Mouse (Mus musculus) forebrain, embryonic 11.5 days (tissue): Measurements from ENCODE around the gene Slc16a9. TPM values are rescaled to one million over a fixed set of nuclear protein-coding genes. Genes with fewer than 3 reads are reported as not detected.
A peak's percentile ranks its signal among the peaks of the same experiment; 100 is the strongest.

Source experiments
- ATAC-seq: fragments of 200-750 bp; cut with Nextera tagmentation; replicated peaks from 2 replicates; pipeline ENCODE4 v1.8.0; 2017; ENCODE audit warnings: moderate TSS enrichment; ENCODE audit not compliant: low FRiP score
- DNase-seq: peaks from one replicate; pipeline ENCODE4 v3.0.0-alpha.2; 2017; ENCODE audit warnings: low spot score
- H3K27ac ChIP-seq: fragments of 300-500 bp; sonication (generic); 2 replicates; pipeline ENCODE4 v1.5.1; 2014; ENCODE audit warnings: low read depth, low read length
- H3K27me3 ChIP-seq: fragments of 300-500 bp; sonication (generic); 2 replicates; pipeline ENCODE4 v1.6.1; 2014; ENCODE audit warnings: mild to moderate bottlenecking, low read length, mixed read lengths; ENCODE audit not compliant: control insufficient read depth, insufficient read depth
- H3K36me3 ChIP-seq: fragments of 300-500 bp; sonication (generic); 2 replicates; pipeline ENCODE4 v1.6.1; 2014; ENCODE audit warnings: mild to moderate bottlenecking, low read length, moderate library complexity, mixed read lengths; ENCODE audit not compliant: control insufficient read depth, insufficient read depth
- H3K4me1 ChIP-seq: fragments of 300-500 bp; sonication (generic); replicated peaks from 2 replicates; pipeline ENCODE4 v1.6.1; 2014; ENCODE audit warnings: low read length, mixed read lengths; ENCODE audit not compliant: control insufficient read depth, insufficient read depth
- H3K4me2 ChIP-seq: fragments of 300-500 bp; sonication (generic); 2 replicates; pipeline ENCODE4 v1.6.1; 2014; ENCODE audit warnings: low read depth, mild to moderate bottlenecking, low read length, moderate library complexity, mixed read lengths; ENCODE audit not compliant: severe bottlenecking
- H3K4me3 ChIP-seq: fragments of 300-500 bp; sonication (generic); 2 replicates; pipeline ENCODE4 v1.5.1; 2014; ENCODE audit warnings: low read depth, low read length
- H3K9ac ChIP-seq: fragments of 300-500 bp; sonication (generic); 2 replicates; pipeline ENCODE4 v1.6.1; 2014; ENCODE audit warnings: low read length
- H3K9me3 ChIP-seq: fragments of 300-500 bp; sonication (generic); 2 replicates; pipeline ENCODE4 v1.6.1; 2016; ENCODE audit warnings: low read length, mixed read lengths; ENCODE audit not compliant: control insufficient read depth
- WGBS: fragments of 180-500 bp; shearing (Covaris S2); extraction: QIAGEN DNeasy Blood & Tissue Kit; methylation state at CpG from one replicate; pipeline ENCODE4 v1.1.7; 2014; 5-methylcytosine and 5-hydroxymethylcytosine counted together
- polyA plus RNA-seq: library from polyadenylated mRNA; unstranded; fragments of >200 nt; fragmentation: Nextera tagmentation; extraction: Ambion mirVana; gene quantifications from 2 replicates; pipeline ENCODE4 v1.2.1, GENCODE M21; 2014

Slc16a9 gene
- polyA plus RNA-seq, 1 experiment from 2014 or later = 0.29 TPM

DNA sequence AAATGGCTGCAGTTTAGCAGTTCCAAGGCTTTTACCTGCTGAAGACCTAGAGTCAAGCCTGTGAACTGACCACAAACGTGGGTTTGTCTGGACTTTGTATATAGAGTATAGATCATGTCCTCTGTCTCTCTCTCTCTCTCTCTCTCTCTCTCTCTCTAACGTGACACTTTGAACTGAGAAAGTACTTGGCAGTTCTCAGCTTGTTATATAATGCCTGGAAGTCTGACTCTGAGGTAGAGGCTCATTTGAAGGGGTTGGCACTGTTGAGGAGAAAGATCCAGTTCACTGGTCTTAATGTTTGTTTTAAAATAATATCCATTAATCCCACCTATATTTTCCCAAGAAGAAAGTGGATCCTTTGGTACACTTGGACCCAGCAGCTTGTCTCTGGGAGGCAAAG, 7.0 kb upstream of the Slc16a9 start:
- Histone ChIP-seq H3K9ac (no peak overlapping the region), H3K4me1 (no peaks in the 10 kb centered on the region), H3K27me3 (peaks cover 4% of the 10 kb centered on the region; the same call in 1 of the 2 replicates), H3K4me2 (no peak overlapping the region), H3K4me3 (no peak overlapping the region), H3K36me3 (no peaks in the 10 kb centered on the region), H3K27ac (no peak overlapping the region), H3K9me3 (no peaks in the 10 kb centered on the region)
- no peak for DNase-seq
- no peak for ATAC-seq
- WGBS = 68% methylated on average over 2 of the region's 2 CpGs

GRCm38 (mm10) chr10:70242751-70243444, 2.0 kb upstream of the Slc16a9 start:
- no peak overlapping the region for H3K4me2 ChIP-seq
- ATAC-seq (no peak), DNase-seq (no peak)
- H3K27ac ChIP-seq = no peak overlapping the region
- no peaks in the 10 kb centered on the region for H3K9me3 ChIP-seq
- H3K36me3 ChIP-seq = no peaks in the 10 kb centered on the region
- WGBS = 51% methylated on average over 8 of the region's 8 CpGs
- peaks cover 23% of the 10 kb centered on the region for H3K27me3 ChIP-seq
- 0 out of 2 replicates have a peak, but pooled peaks cover 2% of the 10 kb centered on the region for H3K4me1 ChIP-seq
- no peak overlapping the region for H3K9ac ChIP-seq
- no peak overlapping the region for H3K4me3 ChIP-seq

DNA sequence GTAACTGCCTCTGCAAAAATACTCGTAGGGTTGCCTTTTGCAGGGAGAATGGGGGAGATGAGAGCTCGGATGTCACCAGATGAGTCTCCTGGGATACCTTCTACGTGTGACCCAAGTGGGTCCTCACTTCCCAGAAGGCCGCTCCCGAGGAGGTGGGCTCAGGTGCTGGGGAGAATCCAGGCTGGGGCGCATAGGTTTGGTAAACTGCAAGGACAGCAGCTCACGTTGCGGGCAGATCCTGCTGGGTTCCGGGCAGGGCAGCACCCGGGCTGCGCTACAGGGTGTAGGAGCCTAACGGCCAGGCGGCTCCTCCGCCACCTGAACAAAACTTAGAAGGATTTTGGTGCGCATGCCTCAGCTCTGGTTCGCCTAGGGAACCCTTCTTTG, 652 bp downstream of the Slc16a9 start:
- Histone ChIP-seq H3K4me2 (peak overlapping the region; percentile 94), H3K27me3 (peaks cover 23% of the 10 kb centered on the region), H3K9me3 (no peaks in the 10 kb centered on the region), H3K4me3 (peak overlapping the region; percentile 61), H3K27ac (no peak overlapping the region), H3K4me1 (0 out of 2 replicates have a peak, but pooled peaks cover 2% of the 10 kb centered on the region), H3K9ac (peak overlapping the region; percentile 59), H3K36me3 (no peaks in the 10 kb centered on the region)
- peak; percentile 61 for DNase-seq
- peak; percentile 21; the same call in 1 of the 2 replicates for ATAC-seq
- 1% methylated on average over 16 of the region's 16 CpGs for WGBS

GRCm38 (mm10) chr10:70246076-70246475, 1.2 kb downstream of the Slc16a9 start:
- 29% methylated on average over 9 of the region's 9 CpGs for WGBS
- Histone ChIP-seq H3K27me3 (peaks cover 23% of the 10 kb centered on the region), H3K36me3 (no peaks in the 10 kb centered on the region), H3K9ac (no peak overlapping the region), H3K9me3 (no peaks in the 10 kb centered on the region), H3K4me2 (peak overlapping the region; percentile 94; the same call in 1 of the 2 replicates), H3K27ac (no peak overlapping the region), H3K4me1 (0 out of 2 replicates have a peak, but pooled peaks cover 2% of the 10 kb centered on the region), H3K4me3 (no peak overlapping the region)
- DNase-seq (no peak), ATAC-seq (no peak)

DNA sequence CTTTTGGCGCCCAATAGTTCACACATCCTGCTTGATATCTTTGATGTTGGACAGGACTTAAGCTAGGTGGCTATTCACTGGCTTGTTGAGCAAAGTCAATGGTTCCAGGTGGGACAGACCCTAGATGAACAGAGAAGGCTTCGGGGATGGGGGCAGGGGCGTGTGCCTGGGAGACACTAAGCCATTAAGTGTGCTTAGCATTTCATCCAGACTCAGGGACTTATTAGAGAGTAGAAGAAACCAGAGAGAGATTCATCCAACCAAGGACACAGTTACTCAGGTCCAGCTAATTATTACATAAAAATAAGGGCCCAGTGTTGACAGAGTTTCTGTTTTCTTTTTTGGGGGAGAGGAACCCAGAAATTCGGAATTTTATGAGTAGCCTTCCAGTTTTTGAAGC, 5.5 kb downstream of the Slc16a9 start:
- no peak overlapping the region for H3K4me2 ChIP-seq
- no peaks in the 10 kb centered on the region for H3K9me3 ChIP-seq
- 91% methylated on average over 4 of the region's 4 CpGs for WGBS
- no peaks in the 10 kb centered on the region for H3K36me3 ChIP-seq
- no peaks in the 10 kb centered on the region for H3K4me1 ChIP-seq
- H3K27me3 ChIP-seq = peaks cover 8% of the 10 kb centered on the region
- ATAC-seq = no peak
- no peak overlapping the region for H3K9ac ChIP-seq
- H3K27ac ChIP-seq = no peak overlapping the region
- no peak for DNase-seq
- H3K4me3 ChIP-seq = no peak overlapping the region

DNA sequence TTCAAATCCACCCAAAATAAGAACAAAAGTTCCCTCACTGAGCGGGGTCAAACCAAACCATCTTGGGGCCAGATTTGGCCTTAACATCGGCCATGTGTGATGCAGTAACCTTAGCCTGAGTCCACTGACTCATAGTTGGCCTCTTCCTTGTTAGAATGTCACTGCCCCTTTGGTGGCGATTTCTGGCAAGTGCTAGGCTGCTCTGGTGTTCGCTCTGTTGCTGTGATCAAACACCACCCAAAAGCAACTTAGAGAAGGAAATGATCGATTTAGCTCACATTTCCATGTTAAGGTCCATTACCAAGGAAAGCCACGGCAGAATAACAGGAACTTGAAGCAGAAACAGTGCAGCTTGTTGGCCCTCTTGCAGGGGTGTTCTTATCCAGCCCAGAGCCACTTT, 5.9 kb downstream of the Slc16a9 start:
- Histone ChIP-seq H3K4me2 (no peak overlapping the region), H3K36me3 (no peaks in the 10 kb centered on the region), H3K4me3 (no peak overlapping the region), H3K9ac (no peak overlapping the region), H3K4me1 (no peaks in the 10 kb centered on the region), H3K27me3 (peaks cover 6% of the 10 kb centered on the region), H3K27ac (no peak overlapping the region), H3K9me3 (no peaks in the 10 kb centered on the region)
- 86% methylated on average over 6 of the region's 6 CpGs for WGBS
- ATAC-seq (no peak), DNase-seq (no peak)

DNA sequence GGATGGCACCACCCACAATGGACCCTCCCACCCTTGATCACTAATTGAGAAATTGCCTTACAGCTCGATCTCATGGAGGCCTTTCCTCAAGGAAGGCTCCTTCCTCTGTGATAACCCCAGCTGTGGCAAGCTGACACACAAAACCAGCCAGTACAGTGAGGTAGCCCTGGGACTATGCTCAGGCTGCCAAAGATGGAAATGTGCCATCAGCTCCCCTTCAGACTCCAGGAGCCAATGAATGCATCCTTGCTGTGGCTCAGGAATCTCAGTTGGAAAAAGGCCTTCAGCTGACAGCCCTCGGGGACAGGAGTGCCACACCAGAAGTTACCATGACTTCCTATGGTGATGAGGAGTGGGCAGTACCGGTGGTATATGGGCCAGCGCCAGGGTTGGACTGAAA, 9.8 kb downstream of the Slc16a9 start:
- Histone ChIP-seq H3K4me1 (no peaks in the 10 kb centered on the region), H3K36me3 (no peaks in the 10 kb centered on the region), H3K9me3 (no peaks in the 10 kb centered on the region), H3K4me3 (no peak overlapping the region), H3K27ac (no peak overlapping the region), H3K4me2 (no peak overlapping the region), H3K9ac (no peak overlapping the region), H3K27me3 (no peaks in the 10 kb centered on the region)
- 82% methylated on average over 4 of the region's 4 CpGs for WGBS
- ATAC-seq (no peak), DNase-seq (no peak)

GRCm38 (mm10) chr10:70255601-70256210, 10.8 kb downstream of the Slc16a9 start:
- no peak overlapping the region for H3K27ac ChIP-seq
- no peak overlapping the region for H3K4me2 ChIP-seq
- DNase-seq (no peak), ATAC-seq (no peak)
- H3K9ac ChIP-seq = no peak overlapping the region
- 89% methylated on average over 15 of the region's 15 CpGs for WGBS
- H3K4me3 ChIP-seq = no peak overlapping the region
- no peaks in the 10 kb centered on the region for H3K36me3 ChIP-seq
- no peaks in the 10 kb centered on the region for H3K27me3 ChIP-seq
- H3K4me1 ChIP-seq = 0 out of 2 replicates have a peak, but pooled peaks cover 3% of the 10 kb centered on the region
- no peaks in the 10 kb centered on the region for H3K9me3 ChIP-seq

DNA sequence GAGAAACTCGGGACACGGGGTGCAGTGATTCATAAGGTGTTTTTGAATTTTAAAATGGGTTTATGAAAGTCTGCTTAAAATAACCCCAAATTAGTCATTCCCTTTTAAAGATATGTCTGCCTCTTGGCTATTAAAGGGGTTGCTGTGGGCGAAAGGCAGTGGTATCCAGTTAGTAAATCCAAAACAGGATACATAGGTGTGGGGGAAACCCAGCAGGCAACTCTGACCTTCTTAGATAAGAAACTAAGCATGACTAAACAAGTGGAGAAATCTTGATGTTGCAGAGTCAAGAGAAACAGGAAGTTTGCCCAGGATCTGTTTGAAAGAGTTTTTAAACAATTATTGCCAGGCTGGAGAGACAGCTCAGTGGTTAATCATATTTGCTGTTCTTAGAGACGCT, 12.1 kb downstream of the Slc16a9 start:
- Histone ChIP-seq H3K9me3 (no peaks in the 10 kb centered on the region), H3K27me3 (no peaks in the 10 kb centered on the region), H3K4me2 (no peak overlapping the region), H3K4me1 (0 out of 2 replicates have a peak, but pooled peaks cover 3% of the 10 kb centered on the region), H3K36me3 (no peaks in the 10 kb centered on the region), H3K9ac (no peak overlapping the region), H3K4me3 (no peak overlapping the region), H3K27ac (no peak overlapping the region)
- ATAC-seq = no peak
- WGBS = 90% methylated on average over 4 of the region's 4 CpGs
- no peak for DNase-seq
